In the genomic region with DNA sequence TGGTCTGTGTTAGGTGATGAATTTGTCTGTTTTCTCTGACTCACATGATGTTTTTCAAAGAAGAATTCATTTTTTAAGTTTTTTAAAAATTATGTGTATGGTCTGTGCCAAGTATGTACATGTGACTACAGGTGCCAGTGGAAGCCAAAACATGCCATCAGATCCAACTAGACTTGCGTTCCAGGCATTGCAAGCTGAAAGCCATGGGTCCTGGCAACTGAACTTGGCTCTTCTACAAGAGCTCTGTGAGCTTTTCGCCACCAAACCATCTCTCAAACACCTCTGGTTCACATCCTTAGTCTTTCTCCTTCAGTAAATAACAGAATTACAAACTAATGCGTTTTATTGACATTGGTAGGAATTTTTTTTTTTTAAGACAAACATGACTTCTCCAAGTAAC, we compare ENCODE assay signal across 20 mouse cellular contexts. TPM values are rescaled to one million over a fixed set of nuclear protein-coding genes. Genes with fewer than 3 reads are reported as not detected.
DNase-seq lines count a peak whose midpoint lies in the region.
"Had no signal": no experiment of that assay in that cellular context is flagged by ENCODE, and none has a peak within 500 bp of the region (broad histone marks: within the 10 kb centered on the region; RNA-seq: fewer than 3 reads in every experiment).

No protein-coding gene starts in this region.

- peak; percentile 19 for DNase-seq in adrenal gland, postnatal 10 days
- no peak for DNase-seq in adrenal gland, postnatal 25 days
- DNase-seq in cerebellum, postnatal 10 days, result peak; percentile 59 to 65
- no peak for DNase-seq in cerebellum, postnatal 4 days (ENCODE audit: low spot score in 2 of 2)
- DNase-seq in cerebellum, postnatal 14 days, result peak; percentile 37 to 59
- no peak for DNase-seq in cerebellum, adult 11 months
- DNase-seq: adrenal gland, adult 2 months; adrenal gland, adult 8-10 months; adrenal gland, postnatal 14 days; adrenal gland, postnatal 36 days; B cell, adult 2 months; cerebellum, adult 11-12 months; cerebellum, adult 18-20 months; cerebellum, adult 2 months; cerebellum, adult 8-10 months; cerebellum, adult 9-10 months had no signal

RNA-seq across cellular contexts. Expression of a gene that starts 49.3 kb away (rescaled TPM):
- total RNA-seq in adrenal gland, postnatal 10 days (2021), result not detected
- total RNA-seq in adrenal gland, postnatal 25 days (2021), result not detected in 2 replicates
- total RNA-seq: adrenal gland, adult 18-20 months; adrenal gland, adult 2 months; adrenal gland, postnatal 14 days; adrenal gland, postnatal 36 days; adrenal gland, postnatal 4 days; CH12.LX; MEL had no signal

Comparison
In these comparisons a context has a peak if more than half of its experiments do, and no peak if none do; other contexts are left out.
1. DNase-seq: peak in adrenal gland, postnatal 10 days (single experiment), cerebellum, postnatal 10 days (2 of 2) and cerebellum, postnatal 14 days (2 of 2); none in adrenal gland, postnatal 25 days (single experiment), cerebellum, postnatal 4 days (0 of 2) and cerebellum, adult 11 months (single experiment).